In the genomic region with DNA sequence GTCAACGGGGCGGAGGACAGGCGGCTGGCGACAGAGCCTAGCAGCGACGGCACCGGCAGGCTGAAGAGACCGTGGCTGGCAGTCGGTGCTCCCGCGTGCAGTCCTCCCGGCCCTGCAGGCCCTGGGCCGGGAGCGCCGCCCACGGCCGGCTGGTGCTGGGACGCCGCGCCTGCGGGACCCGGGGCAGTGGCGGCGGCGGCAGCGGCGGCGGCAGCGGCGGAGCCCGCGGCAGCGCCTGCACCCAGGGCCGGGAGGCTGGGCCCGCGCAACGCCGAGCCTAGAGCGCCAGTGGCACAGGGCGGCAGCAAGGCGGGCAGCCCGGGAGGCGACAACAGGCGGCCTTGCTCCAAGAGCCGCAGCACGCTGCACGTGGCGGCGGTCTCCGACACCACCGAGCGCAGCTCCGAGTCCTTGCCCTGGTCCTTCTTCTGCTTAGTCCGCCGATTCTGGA, we compare ENCODE assay signal across 8 mouse cellular contexts. TPM values are rescaled to one million over a fixed set of nuclear protein-coding genes. Genes with fewer than 3 reads are reported as not detected.
DNase-seq lines count a peak whose midpoint lies in the region; ATAC-seq and TF ChIP-seq lines count a peak whose summit lies in the region.

No protein-coding gene starts in this region.

- H3K9ac ChIP-seq in heart, embryonic 15.5 days = peak overlapping the region; percentile 44
- H3K9ac ChIP-seq in forebrain, postnatal 0 days = peak overlapping the region; percentile 50
- H3K9ac ChIP-seq in limb, embryonic 15.5 days = peak overlapping the region; percentile 5; the same call in 1 of the 2 replicates
- H3K9ac ChIP-seq in neural tube, embryonic 13.5 days = peak overlapping the region; percentile 34; the same call in 1 of the 2 replicates

- 2% methylated on average over 51 of the region's 55 CpGs for WGBS in heart, embryonic 15.5 days
- under 1% methylated on average over 45 of the region's 55 CpGs for WGBS in forebrain, postnatal 0 days
- under 1% methylated on average over 43 of the region's 55 CpGs for WGBS in limb, embryonic 15.5 days
- under 1% methylated on average over 41 of the region's 55 CpGs for WGBS in neural tube, embryonic 13.5 days

- H3K4me1 ChIP-seq in heart, embryonic 15.5 days (replicated peaks) = peaks cover 31% of the 10 kb centered on the region
- no peaks in the 10 kb centered on the region for H3K4me1 ChIP-seq in forebrain, postnatal 0 days (ENCODE audit: insufficient read depth)
- peaks cover 41% of the 10 kb centered on the region for H3K4me1 ChIP-seq in limb, embryonic 15.5 days
- H3K4me1 ChIP-seq in neural tube, embryonic 13.5 days (replicated peaks) = peaks cover 31% of the 10 kb centered on the region

- H3K27ac ChIP-seq in heart, embryonic 15.5 days = no peak overlapping the region
- peak overlapping the region; percentile 64 for H3K27ac ChIP-seq in forebrain, postnatal 0 days (ENCODE audit: low read depth, low read length)
- no peak overlapping the region for H3K27ac ChIP-seq in limb, embryonic 15.5 days
- no peak overlapping the region for H3K27ac ChIP-seq in neural tube, embryonic 13.5 days (replicated peaks)

- 0 out of 2 replicates have a peak, but pooled peaks have one; percentile 29 for ATAC-seq in heart, embryonic 15.5 days (replicated peaks; ENCODE audit: insufficient number of reproducible peaks, insufficient read depth, low FRiP score, low read depth)
- ATAC-seq in forebrain, postnatal 0 days = peak; percentile 42
- ATAC-seq in limb, embryonic 15.5 days (ENCODE audit: insufficient number of reproducible peaks, low FRiP score, low TSS enrichment, low read depth) = no peak
- ATAC-seq in neural tube, embryonic 13.5 days (ENCODE audit: low read depth) = peak; percentile 58

- TF ChIP-seq CTCF in forebrain, postnatal 0 days (IDR thresholded peaks at IDR 0.05; ENCODE audit: low read depth) = no peak

- peaks cover 100% of the 10 kb centered on the region for H3K27me3 ChIP-seq in heart, embryonic 15.5 days
- peaks cover 47% of the 10 kb centered on the region for H3K27me3 ChIP-seq in forebrain, postnatal 0 days (ENCODE audit: insufficient read depth, low read length)
- H3K27me3 ChIP-seq in limb, embryonic 15.5 days = peaks cover 99% of the 10 kb centered on the region
- H3K27me3 ChIP-seq in neural tube, embryonic 13.5 days = peaks cover 100% of the 10 kb centered on the region

- H3K4me3 ChIP-seq in heart, embryonic 15.5 days = peak overlapping the region; percentile 49
- peak overlapping the region; percentile 39 for H3K4me3 ChIP-seq in forebrain, postnatal 0 days (ENCODE audit: low read depth, low read length)
- H3K4me3 ChIP-seq in limb, embryonic 15.5 days = peak overlapping the region; percentile 43
- peak overlapping the region; percentile 30 for H3K4me3 ChIP-seq in neural tube, embryonic 13.5 days

- H3K36me3 ChIP-seq in heart, embryonic 15.5 days = no peaks in the 10 kb centered on the region
- H3K36me3 ChIP-seq in forebrain, postnatal 0 days (ENCODE audit: insufficient read depth) = no peaks in the 10 kb centered on the region
- H3K36me3 ChIP-seq in limb, embryonic 15.5 days = no peaks in the 10 kb centered on the region
- H3K36me3 ChIP-seq in neural tube, embryonic 13.5 days = no peaks in the 10 kb centered on the region

- peak overlapping the region; percentile 88 for H3K4me2 ChIP-seq in heart, embryonic 15.5 days
- peak overlapping the region; percentile 71 for H3K4me2 ChIP-seq in forebrain, postnatal 0 days (ENCODE audit: low read depth)
- H3K4me2 ChIP-seq in limb, embryonic 15.5 days = peak overlapping the region; percentile 81
- peak overlapping the region; percentile 54 for H3K4me2 ChIP-seq in neural tube, embryonic 13.5 days

- no peak for DNase-seq in heart, adult 11 months
- peak; percentile 50 to 57 for DNase-seq in adrenal gland, postnatal 36 days
- DNase-seq in forebrain, postnatal 0 days = peak; percentile 49
- DNase-seq in spleen, postnatal 4 days (ENCODE audit: low spot score in 2 of 2) = no peak
- no peak for DNase-seq in urinary bladder, postnatal 10 days (ENCODE audit: low spot score)

- no peaks in the 10 kb centered on the region for H3K9me3 ChIP-seq in heart, embryonic 15.5 days (replicated peaks)
- H3K9me3 ChIP-seq in forebrain, postnatal 0 days (ENCODE audit: low read length) = no peaks in the 10 kb centered on the region
- H3K9me3 ChIP-seq in limb, embryonic 15.5 days = no peaks in the 10 kb centered on the region
- H3K9me3 ChIP-seq in neural tube, embryonic 13.5 days = no peaks in the 10 kb centered on the region

RNA-seq across cellular contexts. Expression of a gene that starts 3.5 kb away (rescaled TPM):
- polyA plus RNA-seq in heart, embryonic 15.5 days (2015; fragmentation: Nextera tagmentation; extraction: Ambion mirVana) = not detected in 2 replicates
- total RNA-seq in adrenal gland, postnatal 36 days (2021) = not detected
- total RNA-seq in forebrain, postnatal 0 days (2014; rRNA removed) = 4.2 and 7.2 TPM in 2 replicates
- 1.8 and 3.2 TPM in 2 replicates for polyA plus RNA-seq in forebrain, postnatal 0 days (2015; fragmentation: Nextera tagmentation; extraction: Ambion mirVana)
- not detected in 2 replicates for polyA plus RNA-seq in limb, embryonic 15.5 days (2015; fragmentation: Nextera tagmentation; extraction: Ambion mirVana)
- not detected in 2 replicates for polyA plus RNA-seq in neural tube, embryonic 13.5 days (2015; fragmentation: Nextera tagmentation; extraction: Ambion mirVana)

RNA-seq across cellular contexts. Expression of a gene that starts 52.7 kb away (rescaled TPM):
- not detected in 2 replicates for polyA plus RNA-seq in heart, embryonic 15.5 days (2015; fragmentation: Nextera tagmentation; extraction: Ambion mirVana)
- total RNA-seq in adrenal gland, postnatal 36 days (2021) = not detected
- total RNA-seq in forebrain, postnatal 0 days (2014; rRNA removed) = 0.08 TPM in 1 of 2 replicates, not detected in the other
- polyA plus RNA-seq in forebrain, postnatal 0 days (2015; fragmentation: Nextera tagmentation; extraction: Ambion mirVana) = 0.08 TPM in 1 of 2 replicates, not detected in the other
- not detected in 2 replicates for polyA plus RNA-seq in limb, embryonic 15.5 days (2015; fragmentation: Nextera tagmentation; extraction: Ambion mirVana)
- not detected in 2 replicates for polyA plus RNA-seq in neural tube, embryonic 13.5 days (2015; fragmentation: Nextera tagmentation; extraction: Ambion mirVana)

Comparison
In these comparisons a context has a peak if more than half of its experiments do, and no peak if none do; other contexts are left out.
1. DNase-seq: peak in adrenal gland, postnatal 36 days (2 of 2) and forebrain, postnatal 0 days (single experiment); none in heart, adult 11 months (single experiment), spleen, postnatal 4 days (0 of 2) and urinary bladder, postnatal 10 days (single experiment).
2. Peak in every context shown above with its lines, with median percentiles within 50 percentile points of each other: H3K4me2 ChIP-seq, H3K4me3 ChIP-seq and H3K9ac ChIP-seq.